Mouse (Mus musculus) activated CD4-positive, CD25-positive, alpha-beta regulatory T cell, adult 4 months (primary cell): Measurements from ENCODE around the gene 1600014C23Rik. TPM values are rescaled to one million over a fixed set of nuclear protein-coding genes. Genes with fewer than 3 reads are reported as not detected.

Source experiments
- ATAC-seq: one replicate; pipeline ENCODE4 v1.8.0; 2017
- polyA plus RNA-seq, 2 experiments: library from polyadenylated mRNA; unstranded; fragments of 100-300 nt; shearing (Covaris generic); gene quantifications; one replicate each; pipeline ENCODE4 v1.2.1; 2017

1600014C23Rik gene
- polyA plus RNA-seq, 2 experiments from 2014 or later, result not detected

- ATAC-seq, result no peak
Measured at GRCm38 (mm10) chr17:45724574-45724921, 9.1 kb downstream of the 1600014C23Rik start.

GRCm38 (mm10) chr17:45723732-45724573 lies 9.7 kb downstream of the 1600014C23Rik start:
- ATAC-seq, result no peak

- ATAC-seq, result no peak
Measured at GRCm38 (mm10) chr17:45718323-45718722, 15.3 kb downstream of the 1600014C23Rik start.

- ATAC-seq, result no peak
Measured at GRCm38 (mm10) chr17:45711525-45711924, 22.1 kb downstream of the 1600014C23Rik start.

- no peak for ATAC-seq
Measured at GRCm38 (mm10) chr17:45710407-45710806, 23.2 kb downstream of the 1600014C23Rik start.

GRCm38 (mm10) chr17:45709829-45710228 lies 23.8 kb downstream of the 1600014C23Rik start:
- no peak for ATAC-seq

- ATAC-seq, result no peak
Measured at GRCm38 (mm10) chr17:45708179-45708578, 25.5 kb downstream of the 1600014C23Rik start.

- no peak for ATAC-seq
Measured at GRCm38 (mm10) chr17:45707376-45707775, 26.3 kb downstream of the 1600014C23Rik start.

GRCm38 (mm10) chr17:45706796-45707195 lies 26.8 kb downstream of the 1600014C23Rik start:
- ATAC-seq, result no peak

- no peak for ATAC-seq
Measured at GRCm38 (mm10) chr17:45703187-45703586, 30.5 kb downstream of the 1600014C23Rik start.

- no peak for ATAC-seq
Measured at GRCm38 (mm10) chr17:45702254-45702653, 31.4 kb downstream of the 1600014C23Rik start.

- ATAC-seq, result no peak
Measured at GRCm38 (mm10) chr17:45701236-45701591, 32.4 kb downstream of the 1600014C23Rik start.

GRCm38 (mm10) chr17:45700496-45701235 lies 33.0 kb downstream of the 1600014C23Rik start:
- ATAC-seq, result no peak

- no peak for ATAC-seq
Measured at GRCm38 (mm10) chr17:45699039-45699740, 34.5 kb downstream of the 1600014C23Rik start.

- no peak for ATAC-seq
Measured at GRCm38 (mm10) chr17:45698368-45698767, 35.3 kb downstream of the 1600014C23Rik start.

- no peak for ATAC-seq
Measured at GRCm38 (mm10) chr17:45696981-45697380, 36.7 kb downstream of the 1600014C23Rik start.

- no peak for ATAC-seq
Measured at GRCm38 (mm10) chr17:45695227-45696120, 38.2 kb downstream of the 1600014C23Rik start.

- ATAC-seq, result no peak
Measured at GRCm38 (mm10) chr17:45693812-45694565, 39.7 kb downstream of the 1600014C23Rik start.

GRCm38 (mm10) chr17:45692159-45692558 lies 41.5 kb downstream of the 1600014C23Rik start:
- no peak for ATAC-seq

- ATAC-seq, result no peak
Measured at GRCm38 (mm10) chr17:45690044-45690443, 43.6 kb downstream of the 1600014C23Rik start.

- ATAC-seq, result no peak
Measured at GRCm38 (mm10) chr17:45689120-45689519, 44.5 kb downstream of the 1600014C23Rik start.
